Mouse (Mus musculus) cortical plate, adult 2 months (tissue): ENCODE results near the gene Arcn1.

ENCODE experiments used
- CTCF ChIP-seq: fragments of 200-500 bp; IDR thresholded peaks from 2 replicates; pipeline ENCODE4 v1.5.1; 2011; ENCODE audit warnings: mild to moderate bottlenecking, control low read depth, low read length; ENCODE audit not compliant: insufficient read depth; ENCODE audit errors: extremely low read depth
- POLR2A ChIP-seq: fragments of 200-500 bp; IDR thresholded peaks from 2 replicates; pipeline ENCODE4 v1.6.1; 2011; ENCODE audit warnings: mild to moderate bottlenecking, low read length, control low read depth; ENCODE audit not compliant: insufficient read depth; ENCODE audit errors: extremely low read depth

- TF ChIP-seq CTCF (no peak), POLR2A (peak; percentile 81; the same call in 1 of the 2 replicates)
Observed at GRCm38 (mm10) chr9:44799102-44799957, 31.7 kb upstream of the Arcn1 start, which contains the start of gene Tmem25.
